Mouse (Mus musculus) hindbrain, embryonic 11.5 days (tissue): ENCODE measurements around the gene Vmn1r191. TPM values are rescaled to one million over a fixed set of nuclear protein-coding genes. Genes with fewer than 3 reads are reported as not detected.
"Not testable (repeated sequence)": the region's sequence is repeated elsewhere in the genome, so short reads cannot be mapped to it uniquely, and the experiment has no call there.

Source experiments
- ATAC-seq: fragments of 200-750 bp; cut with Nextera tagmentation; 2 replicates; pipeline ENCODE4 v1.8.0; 2017; ENCODE audit warnings: mild to moderate bottlenecking, moderate TSS enrichment, moderate library complexity; ENCODE audit not compliant: low FRiP score
- DNase-seq: peaks from one replicate; pipeline ENCODE4 v3.0.0-alpha.2; 2015; ENCODE audit warnings: low spot score
- H3K27ac ChIP-seq: fragments of 300-500 bp; sonication (generic); 2 replicates; pipeline ENCODE4 v1.5.1; 2014; ENCODE audit warnings: mild to moderate bottlenecking, low read depth, low read length
- H3K27me3 ChIP-seq: fragments of 300-500 bp; sonication (generic); 2 replicates; pipeline ENCODE4 v1.6.1; 2014; ENCODE audit warnings: mild to moderate bottlenecking, low read length, moderate library complexity, mixed read lengths; ENCODE audit not compliant: control insufficient read depth, insufficient read depth
- H3K36me3 ChIP-seq: fragments of 300-500 bp; sonication (generic); 2 replicates; pipeline ENCODE4 v1.6.1; 2014; ENCODE audit warnings: mild to moderate bottlenecking, low read length, moderate library complexity, mixed read lengths; ENCODE audit not compliant: control insufficient read depth, insufficient read depth
- H3K4me1 ChIP-seq: fragments of 300-500 bp; sonication (generic); replicated peaks from 2 replicates; pipeline ENCODE4 v1.6.1; 2014; ENCODE audit warnings: low read length, mixed read lengths; ENCODE audit not compliant: control insufficient read depth, insufficient read depth
- H3K4me2 ChIP-seq: fragments of 300-500 bp; sonication (generic); replicated peaks from 2 replicates; pipeline ENCODE4 v1.6.1; 2014; ENCODE audit warnings: mild to moderate bottlenecking, low read depth, low read length
- H3K4me3 ChIP-seq: fragments of 300-500 bp; sonication (generic); 2 replicates; pipeline ENCODE4 v1.5.1; 2014; ENCODE audit warnings: low read depth, low read length
- H3K9ac ChIP-seq: fragments of 300-500 bp; sonication (generic); 2 replicates; pipeline ENCODE4 v1.6.1; 2014; ENCODE audit warnings: low read depth, low read length
- H3K9me3 ChIP-seq: fragments of 300-500 bp; sonication (generic); 2 replicates; pipeline ENCODE4 v1.6.1; 2016; ENCODE audit warnings: low read length; ENCODE audit not compliant: control insufficient read depth
- WGBS: fragments of 180-500 bp; shearing (Covaris S2); extraction: QIAGEN DNeasy Blood & Tissue Kit; methylation state at CpG from one replicate; pipeline ENCODE4 v1.1.7; 2014; 5-methylcytosine and 5-hydroxymethylcytosine counted together
- polyA plus RNA-seq: library from polyadenylated mRNA; unstranded; fragments of >200 nt; fragmentation: Nextera tagmentation; extraction: Ambion mirVana; gene quantifications from 2 replicates; pipeline ENCODE4 v1.2.1, GENCODE M21; 2014

The Vmn1r191 gene
- polyA plus RNA-seq = not detected in 2 replicates

- WGBS = 80% methylated on average over 1 of the region's 1 CpGs
- Histone ChIP-seq H3K36me3 (no peaks in the 10 kb centered on the region), H3K27ac (no peak within 1 kb of the TSS), H3K27me3 (no peaks in the 10 kb centered on the region), H3K9ac (no peak within 1 kb of the TSS), H3K9me3 (no peaks in the 10 kb centered on the region), H3K4me1 (no peaks in the 10 kb centered on the region), H3K4me2 (no peak within 1 kb of the TSS), H3K4me3 (no peak within 1 kb of the TSS)
- DNase-seq (no peak), ATAC-seq (no peak)
Measured at GRCm38 (mm10) chr13:22183869-22184268, at the start of gene Vmn1r191. Gene Vmn1r191, minus strand, starts transcription at chr13:22183969.

DNA sequence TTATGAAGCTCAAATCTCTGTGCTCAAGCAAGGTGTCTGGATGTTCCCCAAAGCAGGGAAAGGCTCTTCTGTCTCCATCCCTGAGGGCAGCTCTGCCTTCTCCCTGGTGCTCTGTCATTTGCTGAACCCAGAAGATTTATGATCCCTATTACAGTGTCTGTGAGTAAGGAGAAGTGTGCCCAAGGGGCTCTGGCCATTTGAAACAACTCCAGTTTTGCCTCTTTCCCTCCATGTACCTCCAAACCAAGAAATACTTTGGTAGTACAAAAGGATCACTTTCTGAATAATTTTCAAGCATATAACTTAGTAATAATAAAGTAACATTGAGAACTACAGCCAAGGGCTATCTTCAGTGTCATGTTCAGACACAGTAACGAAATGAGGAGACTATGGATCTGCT lies 39.3 kb upstream of the Vmn1r191 start, which contains the start of gene Vmn1r193:
Vmn1r193 (minus strand) TSS at position 101 of the 400 bp plus-strand sequence.
- not testable (repeated sequence) for H3K4me1 ChIP-seq, H3K9me3 ChIP-seq, H3K4me3 ChIP-seq, H3K27ac ChIP-seq, DNase-seq, H3K27me3 ChIP-seq, H3K9ac ChIP-seq, H3K36me3 ChIP-seq, H3K4me2 ChIP-seq, ATAC-seq
- WGBS = 79% methylated on average over 1 of the region's 1 CpGs

- not testable (repeated sequence) for H3K36me3 ChIP-seq, H3K4me1 ChIP-seq, ATAC-seq, H3K27ac ChIP-seq, H3K9me3 ChIP-seq, DNase-seq, H3K9ac ChIP-seq, H3K27me3 ChIP-seq, H3K4me3 ChIP-seq, H3K4me2 ChIP-seq
- WGBS = 70% methylated on average over 3 of the region's 3 CpGs
Measured at GRCm38 (mm10) chr13:22192756-22193155, 9.0 kb upstream of the Vmn1r191 start.

GRCm38 (mm10) chr13:22191041-22191440 lies 7.3 kb upstream of the Vmn1r191 start, which contains the start of gene Vmn1r192:
Gene Vmn1r192, minus strand, starts transcription at chr13:22191141.
- Histone ChIP-seq H3K4me3 (no peak within 1 kb of the TSS), H3K9me3 (no peaks in the 10 kb centered on the region), H3K9ac (no peak within 1 kb of the TSS), H3K27ac (no peak within 1 kb of the TSS), H3K4me1 (no peaks in the 10 kb centered on the region), H3K27me3 (no peaks in the 10 kb centered on the region), H3K36me3 (no peaks in the 10 kb centered on the region), H3K4me2 (no peak within 1 kb of the TSS)
- DNase-seq (no peak), ATAC-seq (no peak)

GRCm38 (mm10) chr13:22190385-22190784 lies 6.6 kb upstream of the Vmn1r191 start:
- H3K27ac ChIP-seq = no peak overlapping the region
- no peaks in the 10 kb centered on the region for H3K4me1 ChIP-seq
- no peaks in the 10 kb centered on the region for H3K36me3 ChIP-seq
- no peak overlapping the region for H3K9ac ChIP-seq
- no peak overlapping the region for H3K4me3 ChIP-seq
- no peak for ATAC-seq
- 71% methylated on average over 2 of the region's 2 CpGs for WGBS
- no peak for DNase-seq
- no peaks in the 10 kb centered on the region for H3K9me3 ChIP-seq
- H3K4me2 ChIP-seq = no peak overlapping the region
- H3K27me3 ChIP-seq = no peaks in the 10 kb centered on the region

- Histone ChIP-seq H3K27ac (no peak overlapping the region), H3K9ac (no peak overlapping the region), H3K4me1 (no peaks in the 10 kb centered on the region), H3K4me3 (no peak overlapping the region), H3K27me3 (no peaks in the 10 kb centered on the region), H3K4me2 (no peak overlapping the region), H3K36me3 (no peaks in the 10 kb centered on the region), H3K9me3 (no peaks in the 10 kb centered on the region)
- 93% methylated on average over 2 of the region's 2 CpGs for WGBS
- DNase-seq (no peak), ATAC-seq (no peak)
Measured at GRCm38 (mm10) chr13:22189313-22189712, 5.5 kb upstream of the Vmn1r191 start.

GRCm38 (mm10) chr13:22168416-22168815 lies 15.4 kb downstream of the Vmn1r191 start:
- ATAC-seq (no peak), DNase-seq (no peak)
- no peaks in the 10 kb centered on the region for H3K36me3 ChIP-seq
- H3K4me3 ChIP-seq = no peak overlapping the region
- no peaks in the 10 kb centered on the region for H3K27me3 ChIP-seq
- H3K4me1 ChIP-seq = no peaks in the 10 kb centered on the region
- H3K9me3 ChIP-seq = no peaks in the 10 kb centered on the region
- no peak overlapping the region for H3K4me2 ChIP-seq
- WGBS = 93% methylated on average over 15 of the region's 15 CpGs
- H3K27ac ChIP-seq = no peak overlapping the region
- no peak overlapping the region for H3K9ac ChIP-seq

DNA sequence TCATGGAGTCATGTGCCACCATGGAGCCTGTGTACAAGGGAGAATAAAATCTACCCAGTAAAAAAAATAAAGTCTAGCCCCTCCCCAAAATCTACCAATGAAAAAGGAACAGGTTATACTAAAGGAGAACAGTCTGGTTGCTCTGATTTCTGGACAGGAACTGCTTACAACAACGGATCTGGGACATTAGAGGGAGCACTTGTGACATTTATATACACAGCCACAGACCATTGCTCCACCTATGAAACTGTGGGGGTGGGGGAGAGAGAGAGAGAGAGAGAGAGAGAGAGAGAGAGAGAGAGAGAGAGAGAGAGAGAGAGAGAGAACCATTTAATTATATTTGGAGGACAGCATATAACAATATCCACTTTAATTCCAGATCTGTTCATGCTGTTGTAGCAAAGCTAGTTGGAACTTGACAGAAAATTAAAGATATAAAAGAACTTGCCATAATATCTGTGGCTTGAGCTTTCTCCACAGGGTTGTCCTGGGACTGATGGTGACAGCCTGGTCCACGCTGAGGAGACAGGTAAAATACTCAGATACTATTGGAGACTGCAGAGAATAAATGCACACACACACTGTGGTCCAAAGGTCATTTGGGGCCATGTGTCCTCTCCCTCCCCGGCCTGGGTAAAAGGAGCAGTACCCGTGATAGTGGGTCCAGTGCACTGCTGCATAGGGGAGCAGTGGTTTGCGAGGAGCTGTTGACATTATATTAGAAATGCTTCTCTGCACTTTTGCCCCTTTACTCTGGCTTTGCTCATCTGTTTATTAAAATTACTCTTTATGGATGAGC lies 47.1 kb downstream of the Vmn1r191 start:
- not testable (repeated sequence) for ATAC-seq, H3K36me3 ChIP-seq, H3K4me1 ChIP-seq, DNase-seq, H3K27me3 ChIP-seq, H3K4me2 ChIP-seq, H3K9me3 ChIP-seq, H3K27ac ChIP-seq, H3K9ac ChIP-seq, H3K4me3 ChIP-seq
- WGBS = 83% methylated on average over 5 of the region's 5 CpGs
